Mouse (Mus musculus) liver, embryonic 15.5 days (tissue): ENCODE measurements at regions not wholly inside any gene's neighbourhood (a gene's known extent, or its start where the extent isn't known, plus 50 kb on each side); places are given as distances from the start of the nearest gene placed in this dataset.

Source experiments
- ATAC-seq: fragments of 200-750 bp; cut with Nextera tagmentation; 2 replicates; pipeline ENCODE4 v1.8.0; 2017; ENCODE audit warnings: moderate number of reproducible peaks, mild to moderate bottlenecking, moderate library complexity; ENCODE audit not compliant: insufficient read depth
- H3K27ac ChIP-seq: fragments of 300-500 bp; sonication (generic); replicated peaks from 2 replicates; pipeline ENCODE4 v1.5.1; 2015; ENCODE audit warnings: mild to moderate bottlenecking, inconsistent platforms
- H3K27me3 ChIP-seq: fragments of 300-500 bp; sonication (generic); 2 replicates; pipeline ENCODE4 v1.6.1; 2015; ENCODE audit warnings: mild to moderate bottlenecking, inconsistent platforms
- H3K36me3 ChIP-seq: fragments of 300-500 bp; sonication (generic); replicated peaks from 2 replicates; pipeline ENCODE4 v1.6.1; 2015; ENCODE audit warnings: moderate library complexity, mild to moderate bottlenecking, inconsistent platforms
- H3K4me1 ChIP-seq: fragments of 300-500 bp; sonication (generic); replicated peaks from 2 replicates; pipeline ENCODE4 v1.6.1; 2015; ENCODE audit warnings: inconsistent platforms
- H3K4me2 ChIP-seq: fragments of 300-500 bp; sonication (generic); 2 replicates; pipeline ENCODE4 v1.6.1; 2015; ENCODE audit warnings: moderate library complexity, mild to moderate bottlenecking, inconsistent platforms
- H3K4me3 ChIP-seq: fragments of 300-500 bp; sonication (generic); replicated peaks from 2 replicates; pipeline ENCODE4 v1.5.1; 2015; ENCODE audit warnings: mild to moderate bottlenecking, inconsistent platforms
- H3K9ac ChIP-seq: fragments of 300-500 bp; sonication (generic); 2 replicates; pipeline ENCODE4 v1.6.1; 2015; ENCODE audit warnings: moderate library complexity, mild to moderate bottlenecking, inconsistent platforms
- H3K9me3 ChIP-seq: fragments of 300-500 bp; sonication (generic); replicated peaks from 2 replicates; pipeline ENCODE4 v1.6.1; 2016; ENCODE audit warnings: inconsistent platforms
- WGBS: fragments of 180-500 bp; shearing (Covaris S2); methylation state at CpG from one replicate; pipeline ENCODE4 v1.1.7; 2015; ENCODE audit warnings: mixed read lengths; ENCODE audit not compliant: insufficient replicate concordance; 5-methylcytosine and 5-hydroxymethylcytosine counted together

GRCm38 (mm10) chr4:54282934-54283333 lies 457.1 kb downstream of the Tmem38b start:
- WGBS, result 77% methylated on average over 13 of the region's 13 CpGs
- Histone ChIP-seq H3K36me3 (no peaks in the 10 kb centered on the region), H3K27ac (no peak overlapping the region), H3K4me3 (no peak overlapping the region), H3K4me2 (no peak overlapping the region), H3K4me1 (no peaks in the 10 kb centered on the region), H3K9me3 (no peaks in the 10 kb centered on the region), H3K9ac (no peak overlapping the region), H3K27me3 (no peaks in the 10 kb centered on the region)
- no peak for ATAC-seq

- 46% methylated on average over 1 of the region's 1 CpGs for WGBS
- no peaks in the 10 kb centered on the region for H3K36me3 ChIP-seq
- no peak overlapping the region for H3K4me2 ChIP-seq
- H3K27ac ChIP-seq, result no peak overlapping the region
- H3K4me3 ChIP-seq, result no peak overlapping the region
- H3K27me3 ChIP-seq, result no peaks in the 10 kb centered on the region
- no peaks in the 10 kb centered on the region for H3K9me3 ChIP-seq
- no peak for ATAC-seq
- no peak overlapping the region for H3K9ac ChIP-seq
- H3K4me1 ChIP-seq, result no peaks in the 10 kb centered on the region
Measured at GRCm38 (mm10) chr4:54313804-54314203, 488.0 kb downstream of the Tmem38b start.

GRCm38 (mm10) chr4:54324851-54325250 lies 499.0 kb downstream of the Tmem38b start:
- H3K4me3 ChIP-seq, result no peak overlapping the region
- ATAC-seq, result no peak
- H3K9ac ChIP-seq, result no peak overlapping the region
- no peaks in the 10 kb centered on the region for H3K36me3 ChIP-seq
- no peak overlapping the region for H3K27ac ChIP-seq
- H3K27me3 ChIP-seq, result no peaks in the 10 kb centered on the region
- no peak overlapping the region for H3K4me2 ChIP-seq
- no peaks in the 10 kb centered on the region for H3K9me3 ChIP-seq
- WGBS, result 46% methylated on average over 5 of the region's 5 CpGs
- H3K4me1 ChIP-seq, result no peaks in the 10 kb centered on the region

DNA sequence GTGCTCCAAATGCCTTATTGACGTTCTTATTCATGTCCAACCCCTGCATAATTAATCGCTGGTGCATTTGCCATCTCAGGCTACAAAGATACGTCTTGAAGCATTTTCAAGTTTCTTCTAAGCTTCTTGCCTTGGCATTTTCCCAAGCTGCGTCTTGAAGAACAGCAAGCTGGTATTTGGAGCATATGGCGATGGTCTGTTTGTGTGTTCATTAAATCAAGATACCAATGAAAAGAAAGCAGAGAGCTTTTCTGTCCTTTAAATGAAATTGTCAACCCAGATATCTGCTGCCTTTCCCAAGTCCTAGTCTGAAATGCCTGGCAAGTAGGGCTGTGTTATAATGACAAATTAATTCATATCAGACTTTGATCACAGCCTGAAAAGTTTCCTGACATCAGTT lies 502.4 kb downstream of the Tmem38b start:
- H3K9ac ChIP-seq, result no peak overlapping the region
- H3K36me3 ChIP-seq, result no peaks in the 10 kb centered on the region
- H3K27me3 ChIP-seq, result no peaks in the 10 kb centered on the region
- no peaks in the 10 kb centered on the region for H3K4me1 ChIP-seq
- H3K4me3 ChIP-seq, result no peak overlapping the region
- no peaks in the 10 kb centered on the region for H3K9me3 ChIP-seq
- no peak for ATAC-seq
- no peak overlapping the region for H3K27ac ChIP-seq
- WGBS, result 59% methylated on average over 5 of the region's 5 CpGs
- H3K4me2 ChIP-seq, result no peak overlapping the region

GRCm38 (mm10) chr4:54328711-54329427 lies 503.0 kb downstream of the Tmem38b start:
- Histone ChIP-seq H3K27ac (no peak overlapping the region), H3K27me3 (no peaks in the 10 kb centered on the region), H3K9ac (no peak overlapping the region), H3K36me3 (no peaks in the 10 kb centered on the region), H3K9me3 (no peaks in the 10 kb centered on the region), H3K4me1 (no peaks in the 10 kb centered on the region), H3K4me2 (no peak overlapping the region), H3K4me3 (no peak overlapping the region)
- no peak for ATAC-seq
- WGBS, result 72% methylated on average over 17 of the region's 17 CpGs

- H3K4me1 ChIP-seq, result no peaks in the 10 kb centered on the region
- no peak overlapping the region for H3K4me2 ChIP-seq
- no peak overlapping the region for H3K9ac ChIP-seq
- no peak overlapping the region for H3K27ac ChIP-seq
- H3K36me3 ChIP-seq, result no peaks in the 10 kb centered on the region
- no peaks in the 10 kb centered on the region for H3K27me3 ChIP-seq
- 62% methylated on average over 3 of the region's 3 CpGs for WGBS
- ATAC-seq, result no peak
- no peaks in the 10 kb centered on the region for H3K9me3 ChIP-seq
- H3K4me3 ChIP-seq, result no peak overlapping the region
Measured at GRCm38 (mm10) chr4:54330686-54331085, 504.8 kb downstream of the Tmem38b start.

DNA sequence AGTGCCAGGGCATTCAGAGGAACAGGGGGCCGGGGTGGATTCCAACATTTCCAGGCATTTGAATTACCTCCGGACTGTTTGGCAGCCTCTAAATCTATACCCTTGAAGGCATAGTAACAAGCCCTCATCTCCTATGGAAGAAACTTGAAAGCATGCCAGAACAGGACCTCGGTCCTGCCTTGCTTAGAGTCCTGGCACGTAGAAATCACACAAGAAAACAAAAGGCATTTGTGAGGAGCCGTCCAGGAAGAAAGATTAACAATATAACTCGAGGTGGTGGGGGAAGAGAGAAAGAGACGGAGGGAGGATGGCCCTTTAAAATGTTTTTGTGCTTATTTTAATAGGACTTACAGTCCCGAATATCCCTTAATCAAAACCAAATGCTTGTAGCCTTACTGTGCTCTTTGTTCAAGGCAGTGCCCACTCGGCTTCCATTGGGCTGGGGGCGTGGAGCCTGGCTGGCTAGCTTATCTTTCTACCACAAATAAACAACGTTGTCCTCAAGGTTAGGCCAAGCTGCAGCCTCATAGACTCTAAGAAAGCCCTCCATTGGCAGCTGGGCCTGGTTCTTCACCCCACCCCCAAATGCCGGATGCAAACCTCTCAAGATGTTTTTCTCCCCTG lies 505.9 kb downstream of the Tmem38b start:
- Histone ChIP-seq H3K9ac (no peak overlapping the region), H3K36me3 (no peaks in the 10 kb centered on the region), H3K4me3 (no peak overlapping the region), H3K4me2 (no peak overlapping the region), H3K27me3 (no peaks in the 10 kb centered on the region), H3K4me1 (no peaks in the 10 kb centered on the region), H3K27ac (no peak overlapping the region), H3K9me3 (no peaks in the 10 kb centered on the region)
- ATAC-seq, result no peak
- 52% methylated on average over 12 of the region's 12 CpGs for WGBS

- H3K4me2 ChIP-seq, result no peak overlapping the region
- no peaks in the 10 kb centered on the region for H3K4me1 ChIP-seq
- no peak overlapping the region for H3K9ac ChIP-seq
- WGBS, result 69% methylated on average over 7 of the region's 7 CpGs
- no peaks in the 10 kb centered on the region for H3K27me3 ChIP-seq
- no peaks in the 10 kb centered on the region for H3K36me3 ChIP-seq
- no peak overlapping the region for H3K4me3 ChIP-seq
- H3K27ac ChIP-seq, result no peak overlapping the region
- no peaks in the 10 kb centered on the region for H3K9me3 ChIP-seq
- no peak for ATAC-seq
Measured at GRCm38 (mm10) chr4:54332261-54332660, 506.4 kb downstream of the Tmem38b start.

DNA sequence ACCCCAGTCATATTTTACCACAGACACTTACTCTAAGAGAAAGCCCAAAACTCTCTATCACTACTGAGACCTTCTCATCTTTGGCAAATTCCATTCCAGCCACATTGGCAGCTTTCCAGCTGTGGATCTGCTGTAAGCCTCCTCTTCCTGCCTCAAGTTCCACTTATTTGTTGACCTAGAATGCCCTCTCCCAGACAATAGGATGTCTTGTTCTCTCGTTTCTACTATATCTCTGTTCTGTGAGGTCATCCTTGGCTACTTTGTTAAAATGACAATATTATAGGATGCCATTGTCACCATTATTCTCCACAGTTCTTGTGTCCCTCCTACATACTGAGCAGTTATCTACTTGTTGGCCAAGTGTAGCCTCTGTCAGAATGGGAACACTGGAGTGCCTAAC lies 512.7 kb downstream of the Tmem38b start:
- Histone ChIP-seq H3K4me1 (no peaks in the 10 kb centered on the region), H3K4me3 (no peak overlapping the region), H3K4me2 (no peak overlapping the region), H3K9me3 (no peaks in the 10 kb centered on the region), H3K27me3 (no peaks in the 10 kb centered on the region), H3K36me3 (no peaks in the 10 kb centered on the region), H3K9ac (no peak overlapping the region), H3K27ac (no peak overlapping the region)
- ATAC-seq, result no peak
- 18% methylated on average over 1 of the region's 1 CpGs for WGBS

- no peak overlapping the region for H3K4me2 ChIP-seq
- no peak overlapping the region for H3K4me3 ChIP-seq
- H3K27ac ChIP-seq, result no peak overlapping the region
- H3K27me3 ChIP-seq, result no peaks in the 10 kb centered on the region
- no peaks in the 10 kb centered on the region for H3K36me3 ChIP-seq
- no peaks in the 10 kb centered on the region for H3K4me1 ChIP-seq
- WGBS, result 58% methylated on average over 1 of the region's 1 CpGs
- ATAC-seq, result no peak
- no peak overlapping the region for H3K9ac ChIP-seq
- no peaks in the 10 kb centered on the region for H3K9me3 ChIP-seq
Measured at GRCm38 (mm10) chr4:54340106-54340505, 514.3 kb downstream of the Tmem38b start.

DNA sequence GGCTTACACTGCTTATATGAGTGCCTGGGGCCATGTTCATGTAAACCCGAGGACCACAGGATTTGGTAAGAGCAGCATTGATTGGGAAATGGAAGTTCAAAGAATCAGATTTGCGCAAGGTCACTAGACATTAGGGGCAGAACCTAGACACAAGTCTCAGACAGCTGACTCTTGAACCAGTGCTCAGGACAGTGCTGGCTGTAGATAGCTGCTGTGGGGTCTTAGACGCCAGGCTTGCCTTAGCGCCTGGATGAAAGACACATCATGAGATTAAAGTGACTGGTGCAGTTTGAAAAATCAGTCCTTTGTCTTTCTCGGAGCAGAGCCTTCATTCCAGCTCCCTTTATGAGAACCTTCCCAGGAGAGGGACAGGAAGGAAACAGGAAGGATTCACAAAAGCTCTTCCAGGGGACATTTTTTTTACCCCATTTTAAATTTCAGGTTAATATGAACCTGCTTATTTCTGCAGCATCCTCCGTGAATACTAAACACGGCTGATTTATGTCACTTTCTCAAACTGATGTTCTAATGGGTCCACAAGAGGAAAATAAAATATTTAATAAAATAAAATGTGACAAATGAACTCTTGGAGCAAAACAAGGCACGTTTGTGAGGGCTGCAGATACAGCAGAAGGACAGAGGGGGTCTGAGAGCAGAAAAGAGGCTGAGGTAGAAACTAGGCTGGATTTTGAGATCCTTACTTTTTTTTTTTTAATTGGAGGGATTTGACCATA lies 528.0 kb downstream of the Tmem38b start:
- H3K9me3 ChIP-seq, result no peaks in the 10 kb centered on the region
- H3K36me3 ChIP-seq, result no peaks in the 10 kb centered on the region
- H3K27ac ChIP-seq, result no peak overlapping the region
- H3K4me1 ChIP-seq, result no peaks in the 10 kb centered on the region
- ATAC-seq, result no peak
- H3K27me3 ChIP-seq, result no peaks in the 10 kb centered on the region
- H3K4me3 ChIP-seq, result no peak overlapping the region
- H3K4me2 ChIP-seq, result no peak overlapping the region
- 65% methylated on average over 8 of the region's 8 CpGs for WGBS
- H3K9ac ChIP-seq, result no peak overlapping the region
